Mouse (Mus musculus) spleen, adult 2 months (tissue): ENCODE measurements at regions not wholly inside any gene's neighbourhood (a gene's known extent, or its start where the extent isn't known, plus 50 kb on each side); places are given as distances from the start of the nearest gene placed in this dataset.

Experiments used
- CTCF ChIP-seq: fragments of 200-500 bp; IDR thresholded peaks from 2 replicates; pipeline ENCODE4 v1.5.1; 2011; ENCODE audit warnings: mild to moderate bottlenecking, inconsistent platforms; ENCODE audit not compliant: insufficient read depth, insufficient read length, insufficient replicate concordance; ENCODE audit errors: extremely low read depth
- POLR2A ChIP-seq: fragments of 200-500 bp; IDR thresholded peaks from 2 replicates; pipeline ENCODE4 v1.6.1; 2011; ENCODE audit warnings: low read depth, low read length, inconsistent platforms

- no peak for TF ChIP-seq CTCF
- TF ChIP-seq POLR2A = no peak
These were observed 148.0 kb downstream of the Tle3 start for GRCm38 (mm10) chr9:61520136-61520535.
